Mouse (Mus musculus) myocyte (in vitro differentiated cells): ENCODE data around the gene Ankrd52.

Source experiments
- CEBPB ChIP-seq: IDR thresholded peaks from 2 replicates; pipeline ENCODE4 v1.6.1; 2011; ENCODE audit warnings: mild to moderate bottlenecking, moderate library complexity; ENCODE audit not compliant: poor library complexity, insufficient read depth, severe bottlenecking
- E2F4 ChIP-seq: IDR thresholded peaks from one replicate; pipeline ENCODE4 v1.6.1; 2011; ENCODE audit warnings: mild to moderate bottlenecking, control low read depth, moderate library complexity; ENCODE audit not compliant: insufficient read depth
- MAX ChIP-seq: IDR thresholded peaks from one replicate; pipeline ENCODE4 v1.6.1; 2011; ENCODE audit warnings: low read depth, mild to moderate bottlenecking, control low read depth
- MYOD1 ChIP-seq, 3 experiments: IDR thresholded peaks; one replicate each; pipeline ENCODE4 v1.6.1; 2011; ENCODE audit warnings: control low read depth in 2 of 3, low read depth in 2 of 3, mild to moderate bottlenecking in 2 of 3, moderate library complexity in 1 of 3; ENCODE audit not compliant: insufficient read length in 2 of 3, control insufficient read depth in 1 of 3
- MYOG ChIP-seq, 3 experiments: IDR thresholded peaks; one replicate each; pipeline ENCODE4 v1.6.1; 2011; ENCODE audit warnings: control low read depth in 2 of 3, low read depth in 2 of 3, mild to moderate bottlenecking in 2 of 3; ENCODE audit not compliant: insufficient read length in 2 of 3, control insufficient read depth in 1 of 3, insufficient read depth in 1 of 3
- POLR2A ChIP-seq: IDR thresholded peaks from one replicate; pipeline ENCODE4 v1.6.1; 2011; ENCODE audit warnings: low read depth, mild to moderate bottlenecking, control low read depth, moderate library complexity; ENCODE audit not compliant: insufficient read length
- POLR2AphosphoS2 ChIP-seq: IDR thresholded peaks from one replicate; pipeline ENCODE4 v1.6.1; 2011; ENCODE audit warnings: low read depth, control low read depth; ENCODE audit not compliant: insufficient read length
- REST ChIP-seq: IDR thresholded peaks from one replicate; pipeline ENCODE4 v1.6.1; 2011; ENCODE audit warnings: mild to moderate bottlenecking, control low read depth, moderate library complexity; ENCODE audit not compliant: insufficient read depth, insufficient read length
- SRF ChIP-seq: IDR thresholded peaks from one replicate; pipeline ENCODE4 v1.6.1; 2011; ENCODE audit warnings: low read depth; ENCODE audit not compliant: control insufficient read depth, insufficient read length
- TCF12 ChIP-seq: IDR thresholded peaks from one replicate; pipeline ENCODE4 v1.6.1; 2011; ENCODE audit warnings: mild to moderate bottlenecking, control low read depth; ENCODE audit not compliant: poor library complexity, insufficient read depth, severe bottlenecking
- TCF3 ChIP-seq: IDR thresholded peaks from one replicate; pipeline ENCODE4 v1.6.1; 2011; ENCODE audit warnings: low read depth, control low read depth; ENCODE audit not compliant: insufficient read length
- USF1 ChIP-seq: IDR thresholded peaks from one replicate; pipeline ENCODE4 v1.6.1; 2011; ENCODE audit warnings: low read depth, mild to moderate bottlenecking, control low read depth, moderate library complexity

DNA sequence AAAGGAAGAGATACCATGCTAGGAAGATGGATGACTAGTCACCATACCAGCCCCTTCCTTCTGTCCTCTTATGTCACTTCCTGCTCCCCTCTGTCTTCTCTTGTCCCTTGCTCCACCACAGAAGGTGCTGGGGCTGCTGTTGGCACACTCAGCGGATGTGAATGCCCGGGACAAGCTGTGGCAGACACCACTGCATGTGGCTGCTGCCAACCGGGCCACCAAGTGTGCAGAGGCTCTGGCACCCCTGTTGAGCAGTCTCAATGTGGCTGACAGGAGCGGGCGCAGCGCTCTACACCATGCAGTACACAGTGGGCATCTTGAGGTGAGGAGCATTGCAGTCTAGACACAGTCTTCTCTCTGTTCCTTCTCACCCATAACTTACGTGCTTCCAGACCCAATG is 2.3 kb downstream of the Ankrd52 start:
- TF ChIP-seq TCF12 (no peak), POLR2A (no peak), POLR2AphosphoS2 (no peak), MYOD1 (IDR thresholded peaks at IDR 0.05; ENCODE audit: control insufficient read depth in 1 of 3, insufficient read length in 2 of 3, low read depth in 2 of 3) (no peak), TCF3 (no peak), E2F4 (no peak), USF1 (no peak), CEBPB (no peak), SRF (no peak), MAX (no peak), MYOG (IDR thresholded peaks at IDR 0.05; ENCODE audit: control insufficient read depth in 1 of 3, insufficient read depth in 1 of 3, insufficient read length in 2 of 3, low read depth in 2 of 3) (no peak), REST (no peak)
